Mouse (Mus musculus): ENCODE data around the gene Stk4.
"Not testable (repeated sequence)": the region's sequence is repeated elsewhere in the genome, so short reads cannot be mapped to it uniquely, and the experiment has no call there.

Stk4 gene

GRCm38 (mm10) chr2:164070142-164070764 is at the start of gene Stk4:
Gene Stk4, plus strand, starts transcription at chr2:164070322.
- no peak for DNase-seq (ENCODE audit: low spot score)

- peak; percentile 20 for DNase-seq (ENCODE audit: low spot score)
These were observed 48.0 kb upstream of the Stk4 start for GRCm38 (mm10) chr2:164022104-164022503.

GRCm38 (mm10) chr2:164025150-164025549 is 45.0 kb upstream of the Stk4 start, which contains the start of gene Pabpc1l:
Gene Pabpc1l, plus strand, starts transcription at chr2:164025450.
- no peak for DNase-seq (ENCODE audit: low spot score)

- no peak for DNase-seq (ENCODE audit: low spot score)
These were observed 39.0 kb upstream of the Stk4 start for GRCm38 (mm10) chr2:164031147-164031546.

- DNase-seq (ENCODE audit: low spot score), result no peak
These were observed 37.1 kb upstream of the Stk4 start for GRCm38 (mm10) chr2:164032973-164033372.

- DNase-seq (ENCODE audit: low spot score), result no peak
These were observed 33.6 kb upstream of the Stk4 start for GRCm38 (mm10) chr2:164036520-164037019.

- DNase-seq (ENCODE audit: low spot score), result no peak
These were observed 31.6 kb upstream of the Stk4 start for GRCm38 (mm10) chr2:164038407-164039028.

- DNase-seq (ENCODE audit: low spot score), result peak; percentile 45
These were observed 29.2 kb upstream of the Stk4 start for GRCm38 (mm10) chr2:164040949-164041348.

GRCm38 (mm10) chr2:164041523-164041922 is 28.6 kb upstream of the Stk4 start:
- DNase-seq (ENCODE audit: low spot score), result no peak

GRCm38 (mm10) chr2:164047197-164047690 is 22.9 kb upstream of the Stk4 start:
- no peak for DNase-seq (ENCODE audit: low spot score)

- peak; percentile 54 for DNase-seq (ENCODE audit: low spot score)
These were observed 16.4 kb upstream of the Stk4 start for GRCm38 (mm10) chr2:164053767-164054166.

- DNase-seq (ENCODE audit: low spot score), result no peak
These were observed 15.5 kb upstream of the Stk4 start for GRCm38 (mm10) chr2:164054671-164055070.

GRCm38 (mm10) chr2:164059634-164060235 is 10.4 kb upstream of the Stk4 start:
- no peak for DNase-seq (ENCODE audit: low spot score)

- peak; percentile 95 for DNase-seq (ENCODE audit: low spot score)
These were observed 779 bp downstream of the Stk4 start, which contains the start of gene Tomm34 for GRCm38 (mm10) chr2:164070765-164071436. Gene Tomm34, minus strand, starts transcription at chr2:164071169.

GRCm38 (mm10) chr2:164071437-164071820 is 1.3 kb downstream of the Stk4 start:
- not testable (repeated sequence) for DNase-seq (ENCODE audit: low spot score)

- no peak for DNase-seq (ENCODE audit: low spot score)
These were observed 2.0 kb downstream of the Stk4 start for GRCm38 (mm10) chr2:164072109-164072508.

GRCm38 (mm10) chr2:164073120-164073519 is 3.0 kb downstream of the Stk4 start:
- no peak for DNase-seq (ENCODE audit: low spot score)

GRCm38 (mm10) chr2:164073918-164074578 is 3.9 kb downstream of the Stk4 start:
- peak; percentile 99 for DNase-seq (ENCODE audit: low spot score)

- no peak for DNase-seq (ENCODE audit: low spot score)
These were observed 5.0 kb downstream of the Stk4 start for GRCm38 (mm10) chr2:164075088-164075487.

- no peak for DNase-seq (ENCODE audit: low spot score)
These were observed 6.8 kb downstream of the Stk4 start for GRCm38 (mm10) chr2:164076874-164077425.

- DNase-seq (ENCODE audit: low spot score), result no peak
These were observed 7.8 kb downstream of the Stk4 start for GRCm38 (mm10) chr2:164077875-164078274.

Measured in adipocyte (in vitro differentiated cells).